Mouse (Mus musculus) macrophage (primary cell): ENCODE measurements at regions not wholly inside any gene's neighbourhood (a gene's known extent, or its start where the extent isn't known, plus 50 kb on each side); places are given as distances from the start of the nearest gene placed in this dataset.

Experiments
- H3K27ac ChIP-seq: fragments of 350-480 bp; formaldehyde crosslinking; 2 replicates; pipeline ENCODE4 v1.9.0; 2021
- H3K36me3 ChIP-seq: fragments of 350-480 bp; formaldehyde crosslinking; 2 replicates; pipeline ENCODE4 v1.9.0; 2021; ENCODE audit errors: inconsistent target
- H3K4me3 ChIP-seq: fragments of 350-480 bp; formaldehyde crosslinking; 2 replicates; pipeline ENCODE4 v1.9.0; 2021; ENCODE audit errors: inconsistent target
- H3K79me2 ChIP-seq: fragments of 350-480 bp; formaldehyde crosslinking; 2 replicates; pipeline ENCODE4 v1.9.0; 2021; ENCODE audit errors: inconsistent target
- WGBS: methylation state at CpG from one replicate; pipeline ENCODE4 v1.1.7; 2026; ENCODE audit warnings: inconsistent platforms; ENCODE audit not compliant: missing documents; 5-methylcytosine and 5-hydroxymethylcytosine counted together

DNA sequence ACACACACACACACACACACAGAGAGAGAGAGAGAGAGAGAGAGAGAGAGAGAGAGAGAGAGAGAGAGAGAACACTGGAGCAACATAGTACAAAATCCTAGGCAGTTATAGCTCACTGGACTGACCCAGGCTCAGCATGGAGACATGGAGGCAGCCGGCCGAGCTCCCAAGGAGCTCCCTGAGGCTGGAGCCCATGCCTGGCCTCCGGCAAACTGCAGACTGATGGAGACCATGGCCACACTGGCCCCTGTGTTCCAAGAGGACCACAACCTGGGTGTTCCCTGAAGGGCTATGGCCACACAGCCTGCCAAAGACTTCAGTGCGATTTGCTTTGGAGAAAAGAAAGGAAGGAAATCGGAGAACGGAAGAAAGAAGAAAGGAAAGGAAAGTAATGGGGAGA lies 128.9 kb downstream of the Sec61b start:
- WGBS, result 56% methylated on average over 6 of the region's 6 CpGs

DNA sequence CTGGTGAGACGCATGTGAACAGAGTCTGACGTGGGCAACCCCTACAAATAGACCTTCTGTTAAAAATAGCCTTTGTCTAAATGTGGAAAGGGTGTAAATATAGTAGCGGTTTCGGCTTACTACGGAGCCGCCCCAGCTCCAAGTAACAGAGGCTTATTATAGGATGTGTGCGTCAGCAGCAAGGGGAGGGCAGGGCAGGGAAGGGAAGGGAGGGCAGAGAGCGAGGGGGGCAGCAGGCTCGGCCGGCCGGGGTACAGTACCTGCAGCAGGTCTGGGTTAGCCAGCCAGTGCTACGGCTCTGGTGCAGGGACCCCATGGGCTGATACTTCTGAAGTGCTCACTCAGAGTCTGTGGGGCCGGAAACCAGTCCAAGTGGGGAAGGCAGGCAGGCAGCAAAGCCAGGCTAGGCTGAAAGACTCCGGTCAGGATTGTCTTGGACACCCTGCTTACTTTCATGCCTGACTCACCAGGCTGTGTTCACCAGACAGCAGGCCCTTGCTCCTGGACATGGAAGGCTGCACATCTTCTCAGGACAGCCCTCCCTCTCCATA lies 129.5 kb downstream of the Sec61b start:
- 12% methylated on average over 14 of the region's 14 CpGs for WGBS
- Histone ChIP-seq H3K27ac (no peak overlapping the region), H3K79me2 (no peaks in the 10 kb centered on the region)

More for the DNA sequence above, 128.9 kb downstream of the Sec61b start:
- no peak overlapping the region for H3K27ac ChIP-seq
- H3K79me2 ChIP-seq, result no peaks in the 10 kb centered on the region
- H3K4me3 ChIP-seq, result peak overlapping the region; percentile 3; the same call in 1 of the 2 replicates
- no peaks in the 10 kb centered on the region for H3K36me3 ChIP-seq

DNA sequence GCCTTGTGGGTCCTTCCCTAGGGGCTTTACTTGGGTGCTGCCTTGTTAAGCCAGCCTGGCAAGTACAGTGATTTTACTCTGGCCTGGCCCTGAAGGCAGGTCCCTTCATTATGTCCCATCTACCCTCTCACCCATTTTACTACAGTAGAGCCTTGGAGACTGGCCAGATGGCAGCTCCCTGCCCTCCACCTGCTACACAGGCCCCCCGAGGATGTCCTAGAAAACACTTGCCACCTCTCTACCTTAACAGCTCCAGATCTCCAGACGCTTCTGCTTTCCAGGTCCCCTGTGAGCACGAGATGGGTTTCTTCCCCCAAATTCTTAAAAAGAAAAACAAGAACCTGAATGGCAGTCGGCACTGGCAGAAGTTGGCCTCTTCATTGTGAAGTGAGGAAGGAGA lies 131.2 kb downstream of the Sec61b start:
- 61% methylated on average over 4 of the region's 4 CpGs for WGBS
- no peak overlapping the region for H3K27ac ChIP-seq
- H3K4me3 ChIP-seq, result no peak overlapping the region
- H3K79me2 ChIP-seq, result no peaks in the 10 kb centered on the region
- H3K36me3 ChIP-seq, result no peaks in the 10 kb centered on the region

More for the DNA sequence above, 129.5 kb downstream of the Sec61b start:
- Histone ChIP-seq H3K36me3 (no peaks in the 10 kb centered on the region), H3K4me3 (peak overlapping the region; percentile 3; the same call in 1 of the 2 replicates)

DNA sequence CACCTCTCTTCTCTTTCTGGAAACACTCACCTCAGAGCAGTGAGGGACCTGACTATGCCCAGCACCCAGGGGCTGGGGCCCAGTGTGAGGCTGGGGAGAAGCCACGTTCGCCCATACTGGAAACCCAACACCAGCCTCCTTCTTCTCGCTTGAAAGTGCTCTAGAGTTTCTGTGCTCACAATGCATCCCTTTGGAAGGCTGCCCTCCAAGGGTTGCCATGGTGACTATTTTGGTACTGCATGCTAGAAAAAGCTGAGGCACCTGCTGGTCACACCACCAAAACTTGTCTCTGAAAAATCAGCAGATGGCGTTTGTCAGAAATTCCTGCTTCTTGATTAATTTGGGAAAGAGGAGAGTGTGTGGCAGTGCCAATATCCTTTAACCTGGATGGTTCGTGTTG lies 134.2 kb downstream of the Sec61b start:
- Histone ChIP-seq H3K27ac (no peak overlapping the region), H3K36me3 (no peaks in the 10 kb centered on the region)
- 88% methylated on average over 5 of the region's 5 CpGs for WGBS

DNA sequence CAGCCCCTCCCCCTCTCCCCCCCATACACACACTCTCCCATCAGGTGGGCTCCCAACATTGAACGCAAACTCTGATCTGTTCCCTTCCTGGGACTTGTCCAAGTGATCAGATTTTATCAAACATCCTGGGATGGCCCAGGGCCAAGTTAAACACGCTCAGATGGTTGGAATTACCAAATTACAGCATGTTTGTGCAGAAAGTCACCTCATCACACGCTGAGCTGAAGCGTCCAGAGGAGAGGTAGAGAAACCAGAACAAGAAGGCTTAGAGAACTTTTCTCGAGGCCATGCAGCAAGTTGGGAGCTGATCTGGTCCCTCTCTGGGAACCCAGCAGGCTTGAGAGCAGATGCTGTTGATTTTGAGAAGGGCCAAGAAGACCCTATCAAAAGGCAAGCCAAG lies 136.5 kb downstream of the Sec61b start:
- Histone ChIP-seq H3K27ac (no peak overlapping the region), H3K79me2 (no peaks in the 10 kb centered on the region), H3K36me3 (no peaks in the 10 kb centered on the region), H3K4me3 (no peak overlapping the region)
- 82% methylated on average over 5 of the region's 5 CpGs for WGBS

More for the DNA sequence above, 134.2 kb downstream of the Sec61b start:
- Histone ChIP-seq H3K79me2 (no peaks in the 10 kb centered on the region), H3K4me3 (no peak overlapping the region)

DNA sequence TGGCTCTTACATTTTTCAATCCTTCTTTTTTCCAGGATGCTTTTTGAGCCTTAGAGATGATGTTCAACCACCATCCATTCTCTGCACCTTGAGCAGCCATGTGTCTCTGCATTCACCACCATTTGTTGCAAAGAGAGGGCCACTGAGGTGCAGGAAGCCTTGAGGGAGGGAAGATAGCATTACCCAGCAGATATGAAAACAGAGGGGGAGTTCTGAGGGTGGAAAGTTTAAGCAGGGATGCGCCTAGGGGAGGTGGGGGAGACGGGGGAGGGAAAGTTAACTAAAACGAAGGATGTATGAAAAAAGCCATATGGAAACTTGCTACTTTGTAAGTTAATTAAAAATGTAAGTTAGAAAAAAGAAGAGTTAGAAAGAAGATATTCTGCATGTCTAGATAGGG lies 142.1 kb downstream of the Sec61b start:
- no peak overlapping the region for H3K4me3 ChIP-seq
- WGBS, result 96% methylated on average over 3 of the region's 3 CpGs
- no peaks in the 10 kb centered on the region for H3K36me3 ChIP-seq
- no peaks in the 10 kb centered on the region for H3K79me2 ChIP-seq
- no peak overlapping the region for H3K27ac ChIP-seq

DNA sequence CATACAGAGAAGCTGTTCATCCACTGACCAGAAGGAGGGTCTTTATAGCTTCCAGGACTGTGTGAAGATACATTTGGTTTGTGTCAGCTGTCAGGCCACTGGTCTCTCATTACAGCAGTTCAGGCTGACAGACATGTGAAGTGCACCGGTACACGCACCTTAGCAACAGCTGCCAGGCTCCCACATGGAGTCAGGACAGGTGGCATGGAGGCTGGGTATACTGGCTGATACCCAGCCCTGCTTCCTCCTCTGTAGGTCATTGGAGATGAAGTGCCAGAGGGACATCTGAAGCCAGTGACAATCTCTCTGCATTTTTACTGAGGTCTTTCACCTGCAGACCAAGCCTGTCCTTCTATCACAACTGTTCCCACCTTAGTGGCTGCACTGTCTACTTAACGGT lies 146.2 kb downstream of the Sec61b start:
- 100% methylated on average over 3 of the region's 3 CpGs for WGBS
- H3K4me3 ChIP-seq, result no peak overlapping the region
- no peaks in the 10 kb centered on the region for H3K36me3 ChIP-seq
- H3K27ac ChIP-seq, result no peak overlapping the region
- H3K79me2 ChIP-seq, result no peaks in the 10 kb centered on the region

DNA sequence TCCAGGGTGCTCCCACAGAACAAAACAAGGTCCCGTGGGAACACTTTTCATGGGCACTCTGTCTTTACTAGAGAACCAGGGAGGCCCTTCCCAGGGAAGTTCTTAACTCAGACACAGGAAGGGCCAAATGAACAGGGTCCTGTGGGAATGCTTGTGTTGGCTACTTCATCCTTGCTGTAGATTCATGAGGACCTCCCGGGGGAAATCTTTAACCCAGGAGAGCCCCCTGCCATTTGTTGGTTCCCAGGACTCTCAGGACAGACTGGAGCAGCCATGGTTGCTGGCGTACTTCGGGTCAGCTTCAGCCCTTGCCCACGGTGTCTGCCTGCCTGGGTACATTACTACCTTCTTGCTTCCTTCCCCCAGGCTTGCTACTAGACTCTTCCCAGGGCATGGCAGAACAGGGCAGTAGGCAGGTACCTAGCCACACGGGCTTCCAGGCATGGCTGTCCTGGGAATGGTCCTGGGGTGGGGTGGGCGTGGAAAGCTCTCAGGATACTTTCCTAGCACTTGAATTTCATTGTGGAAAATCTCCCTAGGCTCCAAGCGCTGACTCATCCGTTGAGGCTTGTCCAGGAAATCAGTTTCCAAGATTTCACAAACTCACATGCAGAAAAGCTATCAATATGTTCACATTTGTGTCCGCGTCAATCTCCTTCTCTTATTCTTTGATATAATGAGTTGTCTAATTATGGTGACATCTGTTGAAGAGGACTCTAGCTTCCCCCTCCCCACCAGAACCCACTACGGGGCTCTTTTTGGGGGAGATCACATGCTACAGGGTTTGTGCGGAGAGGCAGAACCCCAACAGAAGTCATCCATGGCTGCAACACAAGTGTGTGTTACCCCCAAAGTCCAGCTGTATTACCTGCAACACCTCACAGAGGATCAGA lies 148.6 kb downstream of the Sec61b start:
- Histone ChIP-seq H3K4me3 (no peak overlapping the region), H3K79me2 (no peaks in the 10 kb centered on the region), H3K36me3 (no peaks in the 10 kb centered on the region), H3K27ac (no peak overlapping the region)
- WGBS, result 94% methylated on average over 13 of the region's 13 CpGs

DNA sequence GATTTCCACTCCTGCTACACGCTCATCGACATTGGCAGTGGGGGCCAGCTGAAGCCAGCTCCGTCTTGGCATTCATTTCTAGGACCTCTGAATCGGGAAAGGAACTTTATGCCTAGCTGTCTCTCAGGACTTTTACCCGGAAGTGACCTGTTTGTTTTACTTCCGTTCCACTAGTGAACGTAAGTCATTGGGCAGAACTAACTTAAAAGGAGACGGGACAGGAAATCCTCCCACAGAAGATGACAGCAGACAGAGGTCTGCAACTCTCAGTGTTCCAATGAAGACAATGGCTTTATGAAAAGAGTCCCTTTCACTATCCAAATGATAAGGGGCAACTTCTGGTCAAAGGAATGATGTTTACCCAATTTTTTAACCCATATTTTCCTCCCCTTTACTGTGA lies 155.5 kb downstream of the Sec61b start:
- 32% methylated on average over 8 of the region's 8 CpGs for WGBS
- Histone ChIP-seq H3K79me2 (no peaks in the 10 kb centered on the region), H3K36me3 (no peaks in the 10 kb centered on the region), H3K27ac (no peak overlapping the region), H3K4me3 (no peak overlapping the region)

DNA sequence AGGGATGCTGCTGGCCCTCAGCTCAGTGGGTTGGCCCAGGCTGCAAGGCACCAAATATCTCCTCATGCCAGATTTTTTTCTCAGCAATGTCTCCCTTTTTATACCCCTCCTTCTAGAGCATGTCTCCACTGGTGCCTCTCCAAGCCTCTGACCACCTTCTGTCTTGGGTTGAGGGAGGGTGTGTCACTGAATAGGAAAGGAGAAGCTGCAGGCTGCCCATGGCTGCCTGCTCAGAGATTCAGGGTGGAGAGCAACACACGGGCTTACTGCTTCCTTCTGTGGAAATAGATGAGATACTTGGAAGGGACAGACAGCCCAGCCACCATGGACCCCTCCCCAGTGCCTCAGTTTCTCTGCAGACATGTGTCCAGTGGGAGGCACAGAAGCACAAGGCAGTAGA lies 156.0 kb downstream of the Sec61b start:
- Histone ChIP-seq H3K4me3 (no peak overlapping the region), H3K79me2 (no peaks in the 10 kb centered on the region), H3K36me3 (no peaks in the 10 kb centered on the region), H3K27ac (no peak overlapping the region)
- 25% methylated on average over 1 of the region's 1 CpGs for WGBS

DNA sequence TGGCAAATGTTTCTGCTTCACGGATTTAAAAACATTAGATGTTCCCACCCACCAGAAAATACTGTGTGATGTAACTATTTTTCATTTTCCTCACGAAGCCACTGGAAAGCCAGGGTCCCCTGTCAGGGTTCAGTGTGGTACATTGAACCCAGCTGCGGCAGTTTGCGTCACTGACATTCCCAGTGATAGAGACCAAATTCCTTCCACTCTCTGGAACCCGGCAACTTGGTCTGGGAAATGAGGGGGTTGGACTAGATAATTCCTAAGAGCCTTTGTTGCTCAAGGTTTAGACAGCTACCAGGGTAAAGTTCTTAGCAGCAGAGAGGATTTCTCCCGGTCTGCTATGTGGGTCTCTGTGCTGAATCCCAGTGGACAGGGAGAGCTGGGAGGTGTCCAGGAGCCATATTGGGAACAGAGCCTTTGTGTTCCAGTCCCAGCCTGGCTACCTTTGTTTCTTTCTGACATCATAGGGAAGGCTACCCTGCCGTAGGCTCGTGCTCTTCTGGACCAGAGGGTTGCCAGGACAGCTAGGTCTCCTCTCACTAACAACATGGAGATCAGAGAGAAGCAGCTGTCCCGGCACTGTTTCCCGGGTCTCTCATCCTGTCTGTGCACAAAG lies 164.5 kb downstream of the Sec61b start:
- no peaks in the 10 kb centered on the region for H3K79me2 ChIP-seq
- WGBS, result 89% methylated on average over 10 of the region's 10 CpGs
- no peaks in the 10 kb centered on the region for H3K36me3 ChIP-seq
- no peak overlapping the region for H3K27ac ChIP-seq
- no peak overlapping the region for H3K4me3 ChIP-seq

DNA sequence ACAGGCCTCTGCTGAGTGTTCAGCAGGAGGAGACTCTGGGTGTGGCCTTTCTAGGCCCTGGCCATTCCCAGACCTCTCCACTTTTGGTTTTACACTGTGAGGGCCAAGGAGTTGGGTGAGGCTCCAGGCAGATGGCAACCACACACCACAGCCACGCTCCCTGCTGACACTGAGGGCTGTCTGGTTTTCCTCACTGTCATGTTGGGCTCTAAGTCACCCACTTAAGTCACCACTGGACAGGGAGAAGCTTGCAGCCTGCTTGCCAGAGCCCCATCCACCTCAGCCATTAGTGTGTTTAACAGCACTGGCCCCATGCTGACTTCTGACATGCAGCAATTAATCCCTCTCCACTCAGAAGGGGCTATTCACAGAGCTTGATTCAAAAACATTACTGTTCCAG lies 170.6 kb downstream of the Sec61b start:
- H3K27ac ChIP-seq, result no peak overlapping the region
- H3K79me2 ChIP-seq, result no peaks in the 10 kb centered on the region
- no peaks in the 10 kb centered on the region for H3K36me3 ChIP-seq
- 92% methylated on average over 1 of the region's 1 CpGs for WGBS
- no peak overlapping the region for H3K4me3 ChIP-seq

DNA sequence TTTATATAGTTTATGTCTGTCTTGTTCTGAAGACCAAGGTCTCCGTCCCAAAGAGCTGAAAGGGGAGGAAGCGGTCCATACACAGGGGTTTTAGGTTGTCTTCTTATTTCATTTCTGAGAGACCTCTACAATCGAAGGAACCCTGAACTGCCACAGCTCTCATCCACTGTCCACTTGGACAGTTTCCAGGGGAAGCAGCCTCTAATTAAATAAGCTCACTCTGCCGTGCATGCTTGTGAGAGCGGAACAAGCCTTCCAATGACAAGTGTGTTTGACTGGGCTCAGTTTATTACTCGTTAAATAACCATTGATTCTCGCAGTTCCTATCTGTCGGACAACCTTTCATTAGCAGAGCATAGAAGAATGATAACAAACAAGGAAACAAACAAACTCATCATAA lies 174.2 kb downstream of the Sec61b start:
- H3K27ac ChIP-seq, result no peak overlapping the region
- H3K4me3 ChIP-seq, result no peak overlapping the region
- 91% methylated on average over 8 of the region's 8 CpGs for WGBS
- H3K36me3 ChIP-seq, result no peaks in the 10 kb centered on the region
- H3K79me2 ChIP-seq, result no peaks in the 10 kb centered on the region

DNA sequence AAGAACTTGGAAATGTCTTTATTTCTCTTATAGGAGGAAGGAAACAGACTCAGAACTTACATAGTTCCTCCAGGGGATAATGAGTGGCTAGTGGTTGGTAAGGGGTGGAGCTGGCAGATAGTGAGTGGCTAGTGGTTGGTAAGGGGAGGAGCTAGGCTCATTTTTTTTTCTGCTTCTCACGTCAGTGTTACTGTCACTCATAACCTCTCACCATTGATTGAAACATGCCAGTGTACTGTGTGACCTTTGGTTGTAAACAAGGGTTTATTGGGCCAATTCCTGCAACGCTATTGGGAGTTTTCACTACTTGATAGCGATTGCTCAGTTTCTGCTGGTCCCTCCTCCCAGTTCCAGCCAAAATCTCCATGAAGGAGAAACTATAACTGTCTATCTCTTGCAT lies 175.5 kb downstream of the Sec61b start:
- Histone ChIP-seq H3K36me3 (no peaks in the 10 kb centered on the region), H3K4me3 (no peak overlapping the region), H3K79me2 (no peaks in the 10 kb centered on the region), H3K27ac (no peak overlapping the region)
- 86% methylated on average over 3 of the region's 3 CpGs for WGBS

DNA sequence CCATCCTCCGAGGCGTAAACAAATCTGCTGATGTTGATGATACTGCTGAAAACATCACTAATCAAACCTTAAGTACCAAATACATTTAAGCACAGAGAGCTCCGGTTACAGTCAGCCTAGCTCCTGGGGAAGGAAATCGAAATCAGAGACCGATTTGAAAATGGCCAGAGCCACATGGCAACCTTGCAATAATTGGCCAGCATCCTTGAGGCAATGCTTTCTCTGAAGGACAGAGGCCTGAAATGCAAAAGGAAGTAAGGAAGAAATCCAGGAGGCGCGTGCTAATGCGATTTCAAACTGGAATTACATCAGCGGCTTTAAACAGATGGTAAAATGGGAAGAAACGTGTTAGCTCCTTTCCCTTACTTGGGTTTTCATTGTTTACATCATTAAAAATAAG lies 177.1 kb downstream of the Sec61b start:
- Histone ChIP-seq H3K79me2 (no peaks in the 10 kb centered on the region), H3K36me3 (no peaks in the 10 kb centered on the region), H3K27ac (no peak overlapping the region), H3K4me3 (no peak overlapping the region)
- 87% methylated on average over 10 of the region's 10 CpGs for WGBS
